8 mouse cellular contexts compared by ENCODE assay signal in genomic region chr6:120038366-120039255, GRCm38 (mm10). TPM values are rescaled to one million over a fixed set of nuclear protein-coding genes. Genes with fewer than 3 reads are reported as not detected.
DNase-seq lines count a peak whose midpoint lies in the region; ATAC-seq and TF ChIP-seq lines count a peak whose summit lies in the region.

Gene Wnk1 (minus strand): TSS chr6:120038672.

- H3K9me3 ChIP-seq in hindbrain, embryonic 13.5 days = no peaks in the 10 kb centered on the region

- POLR2A ChIA-PET in Patski (lab: Charles Lee) = interaction anchor here (2.2 kb wide), 1 partner anchor 87 kb away, joined by 5 read pairs; no protein-coding TSS in a partner anchor

- peak within 1 kb of the TSS; percentile 91 for H3K9ac ChIP-seq in hindbrain, embryonic 13.5 days

- H3K36me3 ChIP-seq in hindbrain, embryonic 13.5 days = no peaks in the 10 kb centered on the region

- peak within 1 kb of the TSS; percentile 98 for H3K27ac ChIP-seq in hindbrain, embryonic 13.5 days

- CTCF ChIA-PET in Patski (lab: Charles Lee) = interaction anchor here (0.8 to 1.0 kb wide), 3 partner anchors 116 to 571 kb away, joined by 3 read pairs; no protein-coding TSS in a partner anchor

- under 1% methylated on average over 54 of the region's 59 CpGs for WGBS in hindbrain, embryonic 13.5 days

- peak; percentile 91 for DNase-seq in Patski (ENCODE audit: low read depth, low spot score)
- peak; percentile 98 to 99 for DNase-seq in cerebellum, postnatal 14 days
- peak; percentile 97 for DNase-seq in frontal cortex, postnatal 14 days (ENCODE audit: low spot score in 2 of 2)
- DNase-seq in layer of hippocampus, postnatal 25 days (ENCODE audit: extremely low spot score in 1 of 2, low spot score in 1 of 2) = peak; percentile 88 to 95
- DNase-seq in lung, postnatal 25 days (ENCODE audit: low spot score) = peak; percentile 99
- peak; percentile 99 for DNase-seq in retina, embryonic 14.5 days (ENCODE audit: low spot score)
- DNase-seq in thymus, postnatal 4 days = peak; percentile 98

- peak within 1 kb of the TSS; percentile 89 for H3K4me2 ChIP-seq in hindbrain, embryonic 13.5 days

- in situ Hi-C loops in Patski (cut with MboI; ENCODE audit: low pct_unique_long_range_greater_than_20kb) = no loop called here

- H3K4me3 ChIP-seq in hindbrain, embryonic 13.5 days = peak within 1 kb of the TSS; percentile 73

- no peak for TF ChIP-seq CTCF in Patski (IDR thresholded peaks at IDR 0.05)

- ATAC-seq in Patski = peak; percentile 76
- ATAC-seq in hindbrain, embryonic 13.5 days (ENCODE audit: low FRiP score) = peak; percentile 95

- H3K27me3 ChIP-seq in Patski = no peaks in the 10 kb centered on the region
- H3K27me3 ChIP-seq in hindbrain, embryonic 13.5 days = peaks cover 3% of the 10 kb centered on the region; the same call in 1 of the 2 replicates

- H3K4me1 ChIP-seq in hindbrain, embryonic 13.5 days (replicated peaks) = peaks cover 22% of the 10 kb centered on the region

RNA-seq across cellular contexts. Expression of gene Wnk1, which starts in this region (rescaled TPM):
- 251 TPM for polyA plus RNA-seq in Patski (2021)
- 56.5 and 60.0 TPM in 2 replicates for polyA plus RNA-seq in hindbrain, embryonic 13.5 days (2015; fragmentation: Nextera tagmentation; extraction: Ambion mirVana)
- total RNA-seq in layer of hippocampus, postnatal 25 days (2021) = 100 to 1,000 TPM; 158 to 195 TPM

Comparison
In these comparisons a context has a peak if more than half of its experiments do, and no peak if none do; other contexts are left out.
1. Peak in every context shown above with its lines: DNase-seq, ATAC-seq, H3K4me3 ChIP-seq and H3K27ac ChIP-seq.